Mouse (Mus musculus) erythroblast, embryonic 14.5 days (primary cell): ENCODE measurements at regions not wholly inside any gene's neighbourhood (a gene's known extent, or its start where the extent isn't known, plus 50 kb on each side); places are given as distances from the start of the nearest gene placed in this dataset.

Experiments
- GATA1 ChIP-seq: IDR thresholded peaks from 2 replicates; pipeline ENCODE4 v1.6.1; 2012; ENCODE audit warnings: low read length, inconsistent platforms, mixed read lengths
- TAL1 ChIP-seq: IDR thresholded peaks from 3 replicates; pipeline ENCODE4 v1.6.1; 2012; ENCODE audit warnings: low read length, inconsistent platforms, mixed read lengths

DNA sequence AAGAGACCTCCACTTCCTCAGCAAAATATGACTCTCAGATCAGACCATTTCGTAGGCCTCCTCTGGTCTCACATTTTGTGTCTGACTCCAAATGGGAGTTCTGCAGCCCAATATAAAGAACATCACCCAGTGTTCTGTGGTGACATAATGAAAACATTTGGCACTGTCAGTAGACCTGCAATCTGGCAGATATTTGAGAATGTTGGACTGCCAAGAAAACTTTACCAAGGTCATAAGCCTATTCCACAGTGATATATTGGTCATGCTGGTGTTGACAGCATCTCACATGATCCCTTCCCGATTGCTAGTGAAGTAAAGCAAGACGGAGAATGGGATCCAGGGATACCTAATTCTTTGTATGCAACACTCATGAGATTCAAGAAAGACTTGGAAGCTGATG, 271.2 kb downstream of the Fgf10 start:
- TF ChIP-seq GATA1, result no peak
- no peak for TF ChIP-seq TAL1
